Mouse (Mus musculus) testis, adult 2 months (tissue): ENCODE measurements around the gene Adpgk. TPM values are rescaled to one million over a fixed set of nuclear protein-coding genes. Genes with fewer than 3 reads are reported as not detected.

ENCODE experiments used
- H3K27ac ChIP-seq: fragments of 200-500 bp; 2 replicates; pipeline ENCODE4 v1.5.1; 2012; ENCODE audit warnings: low read depth, low read length; ENCODE audit not compliant: control insufficient read depth, insufficient read depth
- H3K27me3 ChIP-seq: fragments of 200-500 bp; 2 replicates; pipeline ENCODE4 v1.6.1; 2012; ENCODE audit warnings: mild to moderate bottlenecking, low read length, moderate library complexity; ENCODE audit not compliant: control insufficient read depth, insufficient read depth
- H3K36me3 ChIP-seq: fragments of 200-500 bp; 2 replicates; pipeline ENCODE4 v1.6.1; 2012; ENCODE audit warnings: mild to moderate bottlenecking, low read length; ENCODE audit not compliant: control insufficient read depth, insufficient read depth
- H3K4me1 ChIP-seq: fragments of 200-500 bp; 2 replicates; pipeline ENCODE4 v1.6.1; 2012; ENCODE audit warnings: low read length; ENCODE audit not compliant: control insufficient read depth, insufficient read depth
- H3K4me3 ChIP-seq: fragments of 200-500 bp; 2 replicates; pipeline ENCODE4 v1.5.1; 2012; ENCODE audit warnings: low read depth, mild to moderate bottlenecking, low read length, moderate library complexity, mixed read lengths; ENCODE audit not compliant: control insufficient read depth
- CTCF ChIP-seq: fragments of 200-500 bp; IDR thresholded peaks from 2 replicates; pipeline ENCODE4 v1.5.1; 2012; ENCODE audit warnings: low read depth, mild to moderate bottlenecking, inconsistent platforms, low read length, moderate library complexity; ENCODE audit not compliant: control insufficient read depth, insufficient read depth, insufficient replicate concordance
- POLR2A ChIP-seq: fragments of 200-500 bp; IDR thresholded peaks from 2 replicates; pipeline ENCODE4 v1.6.1; 2012; ENCODE audit warnings: low read depth, mild to moderate bottlenecking, inconsistent platforms, low read length, moderate library complexity; ENCODE audit not compliant: control insufficient read depth
- polyA plus RNA-seq: library from polyadenylated mRNA; depleted of rRNA; stranded (reverse); fragments of >200 nt; gene quantifications from 2 replicates; pipeline ENCODE4 v1.2.3, GENCODE M21; 2012

The Adpgk gene
- polyA plus RNA-seq, 1 experiment: 7.7 TPM

DNA sequence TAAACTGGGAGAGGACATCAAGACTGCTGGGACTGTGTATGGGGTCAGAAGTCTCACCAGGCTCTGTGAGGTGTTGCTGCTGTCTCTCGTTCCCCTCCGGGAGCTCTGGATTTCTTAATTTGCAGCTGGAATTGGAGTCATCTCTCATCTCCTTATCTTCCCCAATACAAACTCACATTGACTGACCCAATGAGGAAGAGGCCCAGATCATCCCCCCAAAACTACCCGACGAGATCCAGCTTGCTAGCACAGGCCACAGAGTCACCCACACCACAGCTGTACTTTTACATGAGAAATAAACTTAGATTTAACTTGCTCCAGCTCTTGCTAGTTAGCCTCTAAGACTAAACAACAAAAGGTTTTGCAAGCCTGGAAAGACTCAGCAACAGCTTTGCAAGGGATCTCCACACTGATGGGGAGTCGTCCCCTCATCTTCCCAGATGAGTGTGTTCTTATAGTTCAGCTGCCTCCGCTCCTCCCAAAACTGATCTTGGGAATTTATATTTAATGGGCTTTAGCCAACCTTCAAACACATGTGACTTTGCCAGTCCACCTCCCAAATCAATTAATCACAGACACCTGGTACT lies 1.7 kb upstream of the Adpgk start:
- H3K4me3 ChIP-seq: no peak overlapping the region; the same call in 1 of the 2 replicates
- no peaks in the 10 kb centered on the region for H3K36me3 ChIP-seq
- H3K27me3 ChIP-seq: no peaks in the 10 kb centered on the region
- no peak for TF ChIP-seq CTCF
- no peak for TF ChIP-seq POLR2A
- no peak overlapping the region for H3K27ac ChIP-seq
- H3K4me1 ChIP-seq: peaks cover 5% of the 10 kb centered on the region

DNA sequence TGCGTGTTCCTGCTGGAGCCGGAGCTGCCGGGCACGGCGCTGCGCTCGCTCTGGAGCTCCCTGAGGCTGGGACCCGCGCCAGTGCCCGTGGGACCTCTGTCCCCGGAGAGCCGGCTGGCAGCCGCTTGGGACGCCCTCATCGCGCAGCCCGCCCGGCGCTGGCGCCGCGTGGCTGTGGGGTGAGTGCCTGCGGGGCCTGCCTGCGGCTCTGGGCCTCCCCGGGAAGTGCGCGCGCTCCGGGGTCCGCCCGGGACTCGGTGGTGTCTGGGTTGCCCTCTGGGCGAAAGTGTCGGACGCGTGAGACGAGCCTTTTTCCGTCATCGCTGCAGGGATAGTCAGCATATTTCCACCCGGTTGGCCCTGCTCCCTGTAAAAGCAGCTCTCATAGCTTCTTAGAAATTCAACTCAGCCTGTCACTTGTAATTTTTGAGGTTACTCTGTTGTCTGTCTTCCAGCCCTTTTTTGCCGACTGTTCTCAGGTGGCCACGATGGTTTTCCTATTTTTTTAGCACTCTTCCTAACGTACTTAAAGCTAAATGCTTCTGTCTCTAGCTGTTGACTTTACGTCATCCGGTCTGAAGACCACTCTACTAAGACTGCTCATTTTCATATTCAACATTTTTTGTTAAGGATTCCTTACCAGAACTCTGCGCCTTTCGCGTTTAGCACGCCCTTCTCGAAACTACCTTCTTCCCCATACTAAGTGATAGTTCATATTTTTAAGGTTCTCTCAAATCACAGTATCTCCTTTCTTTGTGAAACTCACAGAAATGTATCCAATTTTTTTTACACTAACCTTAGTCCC lies 532 bp downstream of the Adpgk start:
- H3K27me3 ChIP-seq: no peaks in the 10 kb centered on the region
- peak overlapping the region; percentile 74 for H3K27ac ChIP-seq
- H3K36me3 ChIP-seq: no peaks in the 10 kb centered on the region
- H3K4me1 ChIP-seq: peaks cover 5% of the 10 kb centered on the region
- TF ChIP-seq CTCF (no peak), POLR2A (no peak)
- H3K4me3 ChIP-seq: peak overlapping the region; percentile 99

DNA sequence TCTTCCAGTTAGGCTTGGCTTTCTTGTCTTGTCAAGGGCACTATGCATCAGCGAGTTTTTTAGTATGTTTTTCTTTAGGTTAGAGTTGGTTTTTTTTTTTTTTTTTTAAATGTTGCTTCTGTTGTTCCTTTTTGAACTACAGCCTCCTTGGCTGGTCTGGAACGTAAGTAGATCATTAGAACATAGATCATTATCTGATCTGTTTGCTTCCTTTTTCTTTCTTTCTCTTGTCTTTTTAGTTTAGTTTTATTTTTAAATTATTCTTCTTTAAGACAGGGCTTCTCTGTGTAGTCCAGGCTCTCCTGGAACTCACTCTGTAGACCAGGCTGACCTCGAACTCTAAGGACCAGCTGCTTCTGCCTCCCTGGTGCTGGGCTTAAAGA lies 1.1 kb downstream of the Adpgk start:
- no peak for TF ChIP-seq POLR2A
- TF ChIP-seq CTCF: no peak
- Histone ChIP-seq H3K27ac (no peak overlapping the region), H3K4me3 (no peak overlapping the region)

DNA sequence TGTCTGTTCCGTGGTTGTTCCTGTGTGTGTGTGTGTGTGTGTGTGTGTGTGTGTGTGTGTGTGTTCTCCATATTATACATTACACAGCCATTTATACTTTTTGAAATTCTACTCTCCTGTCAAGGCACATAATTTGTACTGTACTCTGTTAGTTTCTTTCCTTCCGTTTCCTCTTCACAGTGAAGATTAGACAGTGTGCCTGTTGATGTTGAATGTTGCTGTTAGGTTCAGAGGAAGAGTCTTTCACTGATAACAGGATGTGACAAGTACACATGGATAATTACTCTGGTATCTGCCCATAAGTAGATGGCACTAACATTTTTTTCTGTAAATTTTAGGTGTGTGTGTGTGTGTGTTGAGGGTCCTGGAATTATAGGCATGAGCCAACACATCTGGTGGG lies 5.1 kb downstream of the Adpgk start:
- no peak overlapping the region for H3K27ac ChIP-seq
- H3K4me1 ChIP-seq: no peaks in the 10 kb centered on the region; the same call in 1 of the 2 replicates
- no peaks in the 10 kb centered on the region for H3K27me3 ChIP-seq
- no peaks in the 10 kb centered on the region; the same call in 1 of the 2 replicates for H3K36me3 ChIP-seq
- TF ChIP-seq POLR2A: no peak
- no peak for TF ChIP-seq CTCF
- no peak overlapping the region for H3K4me3 ChIP-seq

More for the DNA sequence above, 1.1 kb downstream of the Adpgk start:
- H3K36me3 ChIP-seq: no peaks in the 10 kb centered on the region
- no peaks in the 10 kb centered on the region for H3K27me3 ChIP-seq
- peaks cover 5% of the 10 kb centered on the region for H3K4me1 ChIP-seq

DNA sequence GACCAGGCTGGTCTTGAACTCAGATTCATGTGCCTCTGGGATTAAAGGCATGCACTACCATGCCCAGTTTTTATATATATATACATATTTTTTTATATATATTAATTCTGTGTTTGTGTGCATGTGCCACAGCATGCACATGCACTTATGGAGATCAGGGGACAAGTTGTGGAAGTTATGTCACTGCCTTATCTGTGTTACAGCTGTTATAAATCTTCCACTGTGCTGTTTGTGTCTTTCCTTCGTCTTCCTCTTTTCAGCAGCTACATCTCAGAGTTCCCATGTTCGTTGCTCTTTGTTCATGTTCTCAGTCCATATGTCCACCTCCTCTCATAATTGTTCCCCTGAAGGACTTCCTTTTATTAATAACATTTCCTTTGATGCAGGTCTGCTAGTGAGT lies 16.5 kb downstream of the Adpgk start:
- H3K27ac ChIP-seq: no peak overlapping the region

DNA sequence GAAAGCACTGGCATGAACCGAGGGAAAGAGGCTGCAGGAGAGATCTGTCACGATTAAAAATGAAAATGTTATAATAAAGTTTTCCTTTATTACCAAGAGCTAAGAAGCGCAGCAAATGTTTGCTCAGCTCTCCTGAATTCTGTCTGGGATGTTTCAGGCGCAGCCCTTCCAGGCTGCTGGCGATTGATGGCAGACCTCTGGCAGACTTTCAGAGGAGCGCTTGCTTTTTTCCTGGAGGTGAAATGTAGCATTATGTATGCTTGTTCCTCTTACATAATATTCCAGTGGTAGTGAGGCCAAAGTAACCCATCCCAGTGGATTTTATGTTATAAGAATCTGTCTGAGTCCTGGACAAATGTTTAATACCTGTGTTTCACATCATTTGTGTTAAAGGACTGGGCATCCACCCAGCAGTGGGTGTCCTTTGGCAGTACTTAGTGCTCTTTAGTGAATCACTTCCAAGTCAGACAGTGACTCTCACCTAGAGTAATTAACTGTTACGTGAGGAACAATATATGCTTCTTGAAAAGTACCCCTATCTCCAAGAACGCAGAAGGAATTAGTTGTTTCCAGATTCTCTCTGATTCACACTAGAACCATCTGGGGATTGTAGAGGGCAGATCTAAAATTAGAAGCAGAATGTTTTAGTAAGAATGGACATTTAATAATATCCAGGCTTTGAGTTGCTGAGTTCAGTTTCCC lies 19.4 kb downstream of the Adpgk start:
- Histone ChIP-seq H3K4me1 (no peaks in the 10 kb centered on the region), H3K36me3 (no peaks in the 10 kb centered on the region), H3K27ac (no peak overlapping the region), H3K27me3 (no peaks in the 10 kb centered on the region), H3K4me3 (no peak overlapping the region)
- TF ChIP-seq CTCF (no peak), POLR2A (no peak)

More for the DNA sequence above, 16.5 kb downstream of the Adpgk start:
- Histone ChIP-seq H3K36me3 (no peaks in the 10 kb centered on the region), H3K4me3 (no peak overlapping the region), H3K27me3 (no peaks in the 10 kb centered on the region), H3K4me1 (no peaks in the 10 kb centered on the region)
- no peak for TF ChIP-seq POLR2A
- TF ChIP-seq CTCF: no peak

DNA sequence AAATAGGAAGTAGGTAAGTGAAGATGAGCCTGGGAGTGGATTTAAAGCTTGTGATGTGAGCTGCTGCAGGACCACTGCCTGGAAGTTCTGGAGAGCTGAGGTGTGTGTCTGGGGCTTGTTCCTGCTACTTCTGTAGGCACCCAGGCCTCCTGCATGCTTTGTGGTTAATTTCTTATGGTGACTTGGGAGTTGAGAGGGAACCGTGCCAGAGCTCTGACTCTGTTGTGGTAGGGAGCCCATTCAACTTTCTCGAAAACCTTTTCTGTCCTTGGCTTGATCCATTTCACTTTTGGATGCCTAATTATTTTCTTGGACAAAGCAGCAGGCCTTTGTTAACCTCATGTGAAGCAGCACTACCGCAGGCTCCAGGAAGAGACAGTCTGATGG lies 19.9 kb downstream of the Adpgk start:
- TF ChIP-seq POLR2A (no peak), CTCF (no peak)
- Histone ChIP-seq H3K4me3 (no peak overlapping the region), H3K27me3 (no peaks in the 10 kb centered on the region), H3K36me3 (no peaks in the 10 kb centered on the region), H3K4me1 (no peaks in the 10 kb centered on the region), H3K27ac (no peak overlapping the region; the same call in 1 of the 2 replicates)
